Mouse (Mus musculus) gastrocnemius, postnatal 10 days (tissue): ENCODE results near the gene 2310039H08Rik. TPM values are rescaled to one million over a fixed set of nuclear protein-coding genes. Genes with fewer than 3 reads are reported as not detected.

Experiments
- DNase-seq: peaks from one replicate; pipeline ENCODE4 v3.0.0; 2021; ENCODE audit warnings: mixed read lengths
- total RNA-seq, 2 experiments: library from RNA; stranded (reverse); gene quantifications; 2 replicates each; pipeline ENCODE4 v1.2.3; 2021

2310039H08Rik gene
- total RNA-seq, 2 experiments from 2014 or later: 45.1 to 47.5 TPM

- no peak for DNase-seq
These were observed 36.8 kb downstream of the 2310039H08Rik start for GRCm38 (mm10) chr17:46809131-46809830.

- no peak for DNase-seq
These were observed 38.2 kb downstream of the 2310039H08Rik start for GRCm38 (mm10) chr17:46810672-46811071.

GRCm38 (mm10) chr17:46812442-46812841 lies 40.0 kb downstream of the 2310039H08Rik start:
- no peak for DNase-seq

GRCm38 (mm10) chr17:46813637-46814036 lies 41.2 kb downstream of the 2310039H08Rik start:
- DNase-seq: no peak

GRCm38 (mm10) chr17:46814497-46814896 lies 42.1 kb downstream of the 2310039H08Rik start:
- no peak for DNase-seq

- no peak for DNase-seq
These were observed 43.9 kb downstream of the 2310039H08Rik start for GRCm38 (mm10) chr17:46816306-46816705.

GRCm38 (mm10) chr17:46817734-46818158 lies 45.3 kb downstream of the 2310039H08Rik start:
- no peak for DNase-seq

- DNase-seq: no peak
These were observed 48.2 kb downstream of the 2310039H08Rik start for GRCm38 (mm10) chr17:46820628-46821027.

Other genes with a start within 250 kb of the 2310039H08Rik start
- 10 to 100 TPM; 11.3 to 11.5 TPM for gene Cul9, start 226.2 kb upstream of the 2310039H08Rik start, total RNA-seq
- 10 to 100 TPM; 66.9 to 75.5 TPM for gene Srf, start 216.5 kb upstream of the 2310039H08Rik start, total RNA-seq
- 10 to 100 TPM; 12.6 to 19.3 TPM for gene Ptk7, start 143.1 kb upstream of the 2310039H08Rik start, total RNA-seq
- 10 to 100 TPM; 18.7 to 19.5 TPM for gene Klc4, start 126.6 kb upstream of the 2310039H08Rik start, total RNA-seq
- gene Mrpl2, start 126.4 kb upstream of the 2310039H08Rik start, total RNA-seq: 100 to 1,000 TPM; 101 to 117 TPM
- gene Cul7, start 122.3 kb upstream of the 2310039H08Rik start, total RNA-seq: 10 to 100 TPM; 39.8 to 50.5 TPM
- 10 to 100 TPM; 12.8 to 18.2 TPM for gene Rrp36, start 98.3 kb upstream of the 2310039H08Rik start, total RNA-seq
- gene Mea1, start 93.8 kb upstream of the 2310039H08Rik start, total RNA-seq: 10 to 100 TPM; 70.0 to 81.0 TPM
- gene Klhdc3, start 91.7 kb upstream of the 2310039H08Rik start, total RNA-seq: 100 to 1,000 TPM; 183 to 187 TPM
- gene Ppp2r5d, start 67.5 kb upstream of the 2310039H08Rik start, total RNA-seq: 10 to 100 TPM; 37.0 to 40.6 TPM
- gene Pex6, start 61.2 kb upstream of the 2310039H08Rik start, total RNA-seq: 10 to 100 TPM; 10.7 to 13.3 TPM
- under 1 TPM; 0.38 to 0.68 TPM for gene Gnmt, start 43.5 kb upstream of the 2310039H08Rik start, total RNA-seq
- gene Cnpy3, start 20.4 kb upstream of the 2310039H08Rik start, total RNA-seq: 10 to 100 TPM; 18.8 to 20.5 TPM
- gene Ptcra, start 8.9 kb upstream of the 2310039H08Rik start, total RNA-seq: under 1 TPM in 1 of 2 experiments, not detected in 1; 0.19 TPM
- 10 to 100 TPM; 59.4 to 70.8 TPM for gene Rpl7l1, start 10.0 kb downstream of the 2310039H08Rik start, total RNA-seq
- gene Bicral, start 85.8 kb downstream of the 2310039H08Rik start, total RNA-seq: 10 to 100 TPM in 1 of 2 experiments, 1 to 10 TPM in 1; 8.7 to 15.1 TPM
- gene Tbcc, start 118.0 kb downstream of the 2310039H08Rik start, total RNA-seq: 10 to 100 TPM; 15.4 to 17.7 TPM
- not detected for gene Prph2, start 137.8 kb downstream of the 2310039H08Rik start, total RNA-seq
- 10 to 100 TPM; 31.3 to 36.7 TPM for gene Ubr2, start 237.9 kb downstream of the 2310039H08Rik start, total RNA-seq